17 mouse cellular contexts compared by ENCODE assay signal in genomic region chr9:53208283-53208682, GRCm38 (mm10).
"Had no signal": no experiment of that assay in that cellular context is flagged by ENCODE, and none has a peak within 500 bp of the region (broad histone marks: within the 10 kb centered on the region; RNA-seq: fewer than 3 reads in every experiment).

No protein-coding gene starts in this region.

- H3K4me1 ChIP-seq: lung, embryonic 15.5 days; midbrain, embryonic 13.5 days; midbrain, embryonic 15.5 days; neural tube, embryonic 12.5 days; stomach, embryonic 15.5 days had no signal

- DNase-seq: lung, adult 2 months; lung, postnatal 14 days; lung, postnatal 36 days; right cerebral cortex, postnatal 14 days; thymus, adult 2 months; thymus, postnatal 25 days; thymus, postnatal 4 days had no signal

- H3K27me3 ChIP-seq: lung, embryonic 15.5 days; megakaryocyte, embryonic 14.5 days; midbrain, embryonic 13.5 days; midbrain, embryonic 15.5 days; neural tube, embryonic 12.5 days; stomach, embryonic 15.5 days had no signal

- ATAC-seq: lung, postnatal 0 days; midbrain, embryonic 13.5 days; midbrain, embryonic 15.5 days had no signal

- H3K9me3 ChIP-seq: lung, embryonic 15.5 days; megakaryocyte, embryonic 14.5 days; midbrain, embryonic 13.5 days; midbrain, embryonic 15.5 days; neural tube, embryonic 12.5 days; stomach, embryonic 15.5 days had no signal

- H3K4me2 ChIP-seq: lung, embryonic 15.5 days; midbrain, embryonic 11.5 days; midbrain, embryonic 13.5 days; midbrain, embryonic 15.5 days; neural tube, embryonic 12.5 days; stomach, embryonic 15.5 days had no signal

- H3K36me3 ChIP-seq: lung, embryonic 15.5 days; midbrain, embryonic 15.5 days; stomach, embryonic 15.5 days had no signal

- H3K4me3 ChIP-seq: lung, embryonic 15.5 days; megakaryocyte, embryonic 14.5 days; midbrain, embryonic 13.5 days; midbrain, embryonic 15.5 days; neural tube, embryonic 12.5 days; stomach, embryonic 15.5 days had no signal

- H3K9ac ChIP-seq: lung, embryonic 15.5 days; midbrain, embryonic 13.5 days; midbrain, embryonic 15.5 days; neural tube, embryonic 12.5 days; stomach, embryonic 15.5 days had no signal

- H3K27ac ChIP-seq: lung, embryonic 15.5 days; macrophage; midbrain, embryonic 13.5 days; midbrain, embryonic 15.5 days; neural tube, embryonic 12.5 days; stomach, embryonic 15.5 days; stomach, postnatal 0 days had no signal
